Mouse (Mus musculus) megakaryocyte, embryonic 14.5 days (primary cell): ENCODE results near the gene Tex14.

Source experiments
- FLI1 ChIP-seq: IDR thresholded peaks from 2 replicates; pipeline ENCODE4 v1.6.1; 2012; ENCODE audit warnings: low read length, inconsistent platforms, mixed read lengths
- GATA1 ChIP-seq: IDR thresholded peaks from 3 replicates; pipeline ENCODE4 v1.6.1; 2012; ENCODE audit warnings: mixed read lengths, low read length, inconsistent platforms, borderline replicate concordance

DNA sequence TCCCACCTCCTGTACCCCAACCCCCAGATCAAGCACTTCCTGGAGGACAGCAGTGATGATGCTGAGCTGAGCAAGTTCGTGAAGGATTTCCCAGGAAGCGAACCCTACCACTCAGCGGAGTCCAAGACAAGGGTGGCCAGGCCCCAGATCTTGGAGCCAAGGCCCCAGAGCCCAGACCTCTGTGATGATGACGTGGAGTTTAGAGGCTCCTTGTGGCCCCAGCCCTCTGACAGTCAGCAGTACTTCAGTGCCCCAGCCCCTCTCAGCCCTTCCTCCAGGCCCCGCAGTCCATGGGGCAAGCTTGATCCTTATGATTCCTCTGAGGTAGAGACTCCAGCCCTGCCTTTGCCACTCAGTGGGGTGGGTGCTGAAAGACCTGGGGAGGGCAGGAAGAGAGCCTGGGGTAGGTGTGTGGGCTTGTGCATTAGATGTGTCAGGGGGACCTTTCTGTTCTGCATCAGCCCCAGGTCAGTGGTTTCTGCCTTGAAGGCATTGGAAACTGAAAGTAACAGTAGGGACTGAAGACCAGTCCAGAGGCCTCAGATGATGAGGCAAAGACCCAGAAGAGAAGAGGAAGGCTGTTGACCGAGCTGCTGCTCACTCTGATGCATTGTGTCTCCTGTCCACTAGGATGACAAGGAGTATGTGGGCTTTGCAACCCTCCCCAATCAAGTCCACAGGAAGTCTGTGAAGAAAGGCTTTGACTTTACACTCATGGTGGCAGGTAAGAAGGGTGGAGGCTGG lies 178.6 kb downstream of the Tex14 start:
- TF ChIP-seq GATA1 (no peak), FLI1 (no peak)
